Mouse (Mus musculus) forebrain, embryonic 12.5 days (tissue): ENCODE results near the gene Gm11627. TPM values are rescaled to one million over a fixed set of nuclear protein-coding genes. Genes with fewer than 3 reads are reported as not detected.
"Not testable (repeated sequence)": the region's sequence is repeated elsewhere in the genome, so short reads cannot be mapped to it uniquely, and the experiment has no call there.

Experiments
- ATAC-seq: fragments of 200-750 bp; cut with Nextera tagmentation; 2 replicates; pipeline ENCODE4 v1.8.0; 2017; ENCODE audit warnings: moderate TSS enrichment; ENCODE audit not compliant: low FRiP score
- H3K27ac ChIP-seq: fragments of 300-500 bp; sonication (generic); 2 replicates; pipeline ENCODE4 v1.5.1; 2016; ENCODE audit warnings: mild to moderate bottlenecking
- H3K27me3 ChIP-seq: fragments of 300-500 bp; sonication (generic); 2 replicates; pipeline ENCODE4 v1.6.1; 2016; ENCODE audit warnings: mild to moderate bottlenecking
- H3K36me3 ChIP-seq: fragments of 300-500 bp; sonication (generic); replicated peaks from 2 replicates; pipeline ENCODE4 v1.6.1; 2016; ENCODE audit warnings: mild to moderate bottlenecking
- H3K4me1 ChIP-seq: fragments of 300-500 bp; sonication (generic); 2 replicates; pipeline ENCODE4 v1.6.1; 2016
- H3K4me2 ChIP-seq: fragments of 300-500 bp; sonication (generic); 2 replicates; pipeline ENCODE4 v1.6.1; 2016; ENCODE audit warnings: mild to moderate bottlenecking, moderate library complexity
- H3K4me3 ChIP-seq: fragments of 300-500 bp; sonication (generic); replicated peaks from 2 replicates; pipeline ENCODE4 v1.5.1; 2016; ENCODE audit warnings: mild to moderate bottlenecking
- H3K9ac ChIP-seq: fragments of 300-500 bp; sonication (generic); 2 replicates; pipeline ENCODE4 v1.6.1; 2016; ENCODE audit warnings: mild to moderate bottlenecking
- H3K9me3 ChIP-seq: fragments of 300-500 bp; sonication (generic); 2 replicates; pipeline ENCODE4 v1.6.1; 2016
- WGBS: fragments of 180-500 bp; shearing (Covaris S2); methylation state at CpG from one replicate; pipeline ENCODE4 v1.1.7; 2016; 5-methylcytosine and 5-hydroxymethylcytosine counted together
- polyA plus RNA-seq: library from polyadenylated mRNA; unstranded; fragments of >200 nt; fragmentation: Nextera tagmentation; extraction: Ambion mirVana; gene quantifications from 2 replicates; pipeline ENCODE4 v1.2.1, GENCODE M21; 2016

The Gm11627 gene
- polyA plus RNA-seq, 1 experiment from 2014 or later, result 11.7 TPM

- peak overlapping the region; percentile 77 for H3K4me2 ChIP-seq
- no peaks in the 10 kb centered on the region for H3K36me3 ChIP-seq
- peak overlapping the region; percentile 99 for H3K9ac ChIP-seq
- H3K27ac ChIP-seq, result peak overlapping the region; percentile 97
- H3K4me3 ChIP-seq, result peak overlapping the region; percentile 99
- WGBS, result under 1% methylated on average over 38 of the region's 39 CpGs
- H3K9me3 ChIP-seq, result no peaks in the 10 kb centered on the region
- ATAC-seq, result peak; percentile 45
- H3K27me3 ChIP-seq, result no peaks in the 10 kb centered on the region
- H3K4me1 ChIP-seq, result peaks cover 26% of the 10 kb centered on the region
Observed at GRCm38 (mm10) chr11:102555400-102556030, 23.7 kb downstream of the Gm11627 start.

GRCm38 (mm10) chr11:102552051-102552450 is 27.2 kb downstream of the Gm11627 start:
- H3K4me3 ChIP-seq, result no peak overlapping the region
- H3K9me3 ChIP-seq, result no peaks in the 10 kb centered on the region
- H3K27me3 ChIP-seq, result no peaks in the 10 kb centered on the region
- ATAC-seq, result no peak
- H3K36me3 ChIP-seq, result peaks cover 8% of the 10 kb centered on the region
- no peak overlapping the region for H3K27ac ChIP-seq
- no peak overlapping the region for H3K9ac ChIP-seq
- peaks cover 26% of the 10 kb centered on the region for H3K4me1 ChIP-seq
- 96% methylated on average over 3 of the region's 3 CpGs for WGBS
- no peak overlapping the region for H3K4me2 ChIP-seq

GRCm38 (mm10) chr11:102551176-102551575 is 28.1 kb downstream of the Gm11627 start:
- H3K9me3 ChIP-seq, result no peaks in the 10 kb centered on the region
- no peak overlapping the region for H3K4me2 ChIP-seq
- peaks cover 8% of the 10 kb centered on the region for H3K36me3 ChIP-seq
- H3K27me3 ChIP-seq, result no peaks in the 10 kb centered on the region
- H3K27ac ChIP-seq, result no peak overlapping the region
- H3K4me1 ChIP-seq, result peaks cover 23% of the 10 kb centered on the region
- no peak overlapping the region for H3K9ac ChIP-seq
- no peak for ATAC-seq
- no peak overlapping the region for H3K4me3 ChIP-seq

- H3K27me3 ChIP-seq, result no peaks in the 10 kb centered on the region
- ATAC-seq, result no peak
- H3K4me1 ChIP-seq, result peaks cover 6% of the 10 kb centered on the region; the same call in 1 of the 2 replicates
Observed at GRCm38 (mm10) chr11:102541471-102541870, 37.8 kb downstream of the Gm11627 start.

GRCm38 (mm10) chr11:102540286-102540685 is 39.0 kb downstream of the Gm11627 start:
- H3K27me3 ChIP-seq, H3K36me3 ChIP-seq, H3K9ac ChIP-seq, H3K4me2 ChIP-seq, H3K9me3 ChIP-seq, ATAC-seq, H3K4me3 ChIP-seq, H3K27ac ChIP-seq, H3K4me1 ChIP-seq: not testable (repeated sequence)

More at GRCm38 (mm10) chr11:102541471-102541870, 37.8 kb downstream of the Gm11627 start:
- Histone ChIP-seq H3K9ac (no peak overlapping the region), H3K27ac (no peak overlapping the region), H3K4me2 (no peak overlapping the region), H3K36me3 (peaks cover 5% of the 10 kb centered on the region; the same call in 1 of the 2 replicates), H3K4me3 (no peak overlapping the region), H3K9me3 (no peaks in the 10 kb centered on the region)
- WGBS, result 93% methylated on average over 5 of the region's 5 CpGs

- WGBS, result 77% methylated on average over 1 of the region's 1 CpGs
- H3K4me3 ChIP-seq, result no peak overlapping the region
- ATAC-seq, result no peak
- H3K9me3 ChIP-seq, result no peaks in the 10 kb centered on the region
- H3K27me3 ChIP-seq, result no peaks in the 10 kb centered on the region
- H3K36me3 ChIP-seq, result peaks cover 5% of the 10 kb centered on the region; the same call in 1 of the 2 replicates
- no peak overlapping the region for H3K9ac ChIP-seq
- no peak overlapping the region for H3K4me2 ChIP-seq
- peaks cover 3% of the 10 kb centered on the region; the same call in 1 of the 2 replicates for H3K4me1 ChIP-seq
- H3K27ac ChIP-seq, result no peak overlapping the region
Observed at GRCm38 (mm10) chr11:102539690-102540089, 39.6 kb downstream of the Gm11627 start.

GRCm38 (mm10) chr11:102536210-102536609 is 43.1 kb downstream of the Gm11627 start:
- WGBS, result 53% methylated on average over 3 of the region's 3 CpGs

GRCm38 (mm10) chr11:102534078-102534477 is 45.2 kb downstream of the Gm11627 start:
- Histone ChIP-seq H3K9ac (no peak overlapping the region), H3K4me2 (no peak overlapping the region), H3K4me1 (0 out of 2 replicates have a peak, but pooled peaks cover 4% of the 10 kb centered on the region), H3K27ac (no peak overlapping the region), H3K36me3 (peaks cover 5% of the 10 kb centered on the region; the same call in 1 of the 2 replicates), H3K27me3 (no peaks in the 10 kb centered on the region), H3K4me3 (no peak overlapping the region), H3K9me3 (no peaks in the 10 kb centered on the region)
- ATAC-seq, result no peak
- 96% methylated on average over 2 of the region's 2 CpGs for WGBS

More at GRCm38 (mm10) chr11:102536210-102536609, 43.1 kb downstream of the Gm11627 start:
- no peaks in the 10 kb centered on the region for H3K9me3 ChIP-seq
- no peak for ATAC-seq
- no peak overlapping the region for H3K4me3 ChIP-seq
- no peaks in the 10 kb centered on the region for H3K27me3 ChIP-seq
- H3K4me1 ChIP-seq, result peaks cover 7% of the 10 kb centered on the region; the same call in 1 of the 2 replicates
- no peak overlapping the region for H3K9ac ChIP-seq
- H3K4me2 ChIP-seq, result no peak overlapping the region
- H3K27ac ChIP-seq, result no peak overlapping the region
- H3K36me3 ChIP-seq, result peaks cover 5% of the 10 kb centered on the region; the same call in 1 of the 2 replicates

GRCm38 (mm10) chr11:102531425-102531824 is 47.8 kb downstream of the Gm11627 start:
- WGBS, result 53% methylated on average over 5 of the region's 5 CpGs
- H3K4me1 ChIP-seq, result peaks cover 7% of the 10 kb centered on the region; the same call in 1 of the 2 replicates
- H3K27me3 ChIP-seq, result no peaks in the 10 kb centered on the region
- no peak overlapping the region for H3K9ac ChIP-seq
- no peaks in the 10 kb centered on the region for H3K9me3 ChIP-seq
- no peak overlapping the region for H3K27ac ChIP-seq
- no peak overlapping the region for H3K4me2 ChIP-seq
- H3K36me3 ChIP-seq, result peaks cover 5% of the 10 kb centered on the region; the same call in 1 of the 2 replicates
- H3K4me3 ChIP-seq, result no peak overlapping the region
- ATAC-seq, result no peak

Other genes starting within 250 kb of the Gm11627 start
- gene Slc4a1, start 213.3 kb downstream of the Gm11627 start, polyA plus RNA-seq, result 21.2 and 25.7 TPM in 2 replicates
- gene Rundc3a, start 186.1 kb downstream of the Gm11627 start, polyA plus RNA-seq, result 103 and 113 TPM in 2 replicates
- 173 TPM in 2 replicates for gene Slc25a39, start 171.5 kb downstream of the Gm11627 start, polyA plus RNA-seq
- 55.5 and 57.6 TPM in 2 replicates for gene Grn, start 149.1 kb downstream of the Gm11627 start, polyA plus RNA-seq
- 13.3 and 15.2 TPM in 2 replicates for gene Fam171a2, start 131.8 kb downstream of the Gm11627 start, polyA plus RNA-seq
- gene Itga2b, start 109.3 kb downstream of the Gm11627 start, polyA plus RNA-seq, result 3.5 and 4.5 TPM in 2 replicates
- gene Gpatch8, start 23.1 kb downstream of the Gm11627 start, polyA plus RNA-seq, result 66.6 and 67.9 TPM in 2 replicates
- 42.2 and 42.3 TPM in 2 replicates for gene Fzd2, start 24.9 kb upstream of the Gm11627 start, polyA plus RNA-seq
- gene Meioc, start 84.3 kb upstream of the Gm11627 start, polyA plus RNA-seq, result 0.19 and 0.21 TPM in 2 replicates
- gene Ccdc43, start 118.3 kb upstream of the Gm11627 start, polyA plus RNA-seq, result 55.1 and 57.7 TPM in 2 replicates
- 22.7 and 23.0 TPM in 2 replicates for gene Adam11, start 182.0 kb upstream of the Gm11627 start, polyA plus RNA-seq
- 90.5 and 103 TPM in 2 replicates for gene Gjc1, start 240.2 kb upstream of the Gm11627 start, polyA plus RNA-seq